Mouse (Mus musculus): ENCODE data around the gene Mbd4.
A peak's percentile ranks its signal among the peaks of the same experiment; 100 is the strongest.
"Not testable (repeated sequence)": the region's sequence is repeated elsewhere in the genome, so short reads cannot be mapped to it uniquely, and the experiment has no call there.

Mbd4 gene

GRCm38 (mm10) chr6:115853091-115853813 is at the start of gene Mbd4, which contains the start of gene Ift122:
Gene Mbd4, minus strand, starts transcription at chr6:115853371.
Gene Ift122, plus strand, starts transcription at chr6:115853470.
- peak; percentile 99 for DNase-seq (ENCODE audit: inconsistent age in 2 of 2, low spot score in 1 of 2)

GRCm38 (mm10) chr6:115902545-115902944 is 49.4 kb upstream of the Mbd4 start:
- no peak for DNase-seq (ENCODE audit: inconsistent age in 2 of 2, low spot score in 1 of 2)

GRCm38 (mm10) chr6:115901489-115901931 is 48.3 kb upstream of the Mbd4 start:
- peak; percentile 70 to 90 for DNase-seq (ENCODE audit: inconsistent age in 2 of 2, low spot score in 1 of 2)

GRCm38 (mm10) chr6:115901062-115901461 is 47.9 kb upstream of the Mbd4 start:
- peak; percentile 89 to 96 for DNase-seq (ENCODE audit: inconsistent age in 2 of 2, low spot score in 1 of 2)

- DNase-seq (ENCODE audit: inconsistent age in 2 of 2, low spot score in 1 of 2), result no peak
Observed at GRCm38 (mm10) chr6:115897926-115898520, 44.9 kb upstream of the Mbd4 start.

GRCm38 (mm10) chr6:115897117-115897516 is 43.9 kb upstream of the Mbd4 start:
- peak in 1 of 2 experiments; percentile 77 for DNase-seq (ENCODE audit: inconsistent age in 2 of 2, low spot score in 1 of 2)

- DNase-seq (ENCODE audit: inconsistent age in 2 of 2, low spot score in 1 of 2), result no peak
Observed at GRCm38 (mm10) chr6:115896346-115896745, 43.2 kb upstream of the Mbd4 start.

GRCm38 (mm10) chr6:115892363-115892762 is 39.2 kb upstream of the Mbd4 start:
- no peak for DNase-seq (ENCODE audit: inconsistent age in 2 of 2, low spot score in 1 of 2)

- DNase-seq (ENCODE audit: inconsistent age in 2 of 2, low spot score in 1 of 2), result peak in 1 of 2 experiments; percentile 56
Observed at GRCm38 (mm10) chr6:115891497-115892061, 38.4 kb upstream of the Mbd4 start.

GRCm38 (mm10) chr6:115891061-115891460 is 37.9 kb upstream of the Mbd4 start:
- no peak for DNase-seq (ENCODE audit: inconsistent age in 2 of 2, low spot score in 1 of 2)

GRCm38 (mm10) chr6:115890601-115891000 is 37.4 kb upstream of the Mbd4 start:
- no peak for DNase-seq (ENCODE audit: inconsistent age in 2 of 2, low spot score in 1 of 2)

GRCm38 (mm10) chr6:115888296-115888695 is 35.1 kb upstream of the Mbd4 start:
- peak in 1 of 2 experiments; percentile 61 for DNase-seq (ENCODE audit: inconsistent age in 2 of 2, low spot score in 1 of 2)

- DNase-seq (ENCODE audit: inconsistent age in 2 of 2, low spot score in 1 of 2), result no peak
Observed at GRCm38 (mm10) chr6:115886894-115887293, 33.7 kb upstream of the Mbd4 start.

- DNase-seq (ENCODE audit: inconsistent age in 2 of 2, low spot score in 1 of 2), result peak in 1 of 2 experiments; percentile 68
Observed at GRCm38 (mm10) chr6:115884018-115884417, 30.8 kb upstream of the Mbd4 start.

- DNase-seq (ENCODE audit: inconsistent age in 2 of 2, low spot score in 1 of 2), result peak; percentile 55 to 80
Observed at GRCm38 (mm10) chr6:115880751-115881150, 27.6 kb upstream of the Mbd4 start.

GRCm38 (mm10) chr6:115879736-115880135 is 26.6 kb upstream of the Mbd4 start:
- no peak for DNase-seq (ENCODE audit: inconsistent age in 2 of 2, low spot score in 1 of 2)

GRCm38 (mm10) chr6:115878694-115879093 is 25.5 kb upstream of the Mbd4 start:
- DNase-seq (ENCODE audit: inconsistent age in 2 of 2, low spot score in 1 of 2), result no peak

- DNase-seq (ENCODE audit: inconsistent age in 2 of 2, low spot score in 1 of 2), result no peak
Observed at GRCm38 (mm10) chr6:115877239-115877638, 24.1 kb upstream of the Mbd4 start.

- not testable (repeated sequence) for DNase-seq (ENCODE audit: inconsistent age in 2 of 2, low spot score in 1 of 2)
Observed at GRCm38 (mm10) chr6:115871318-115871717, 18.1 kb upstream of the Mbd4 start.

GRCm38 (mm10) chr6:115867157-115867556 is 14.0 kb upstream of the Mbd4 start:
- DNase-seq (ENCODE audit: inconsistent age in 2 of 2, low spot score in 1 of 2), result not testable (repeated sequence)

- no peak for DNase-seq (ENCODE audit: inconsistent age in 2 of 2, low spot score in 1 of 2)
Observed at GRCm38 (mm10) chr6:115865246-115865645, 12.1 kb upstream of the Mbd4 start.

- DNase-seq (ENCODE audit: inconsistent age in 2 of 2, low spot score in 1 of 2), result peak in 1 of 2 experiments; percentile 79
Observed at GRCm38 (mm10) chr6:115863340-115863841, 10.2 kb upstream of the Mbd4 start.
